Mouse (Mus musculus) testis, adult 10 weeks (tissue): ENCODE data around the gene Ifna11. TPM values are rescaled to one million over a fixed set of nuclear protein-coding genes. Genes with fewer than 3 reads are reported as not detected.

Experiments
- polyA plus RNA-seq: library from polyadenylated mRNA; stranded (reverse); fragments of 350-450 nt; fragmentation: Illumina TruSeq; extraction: RNeasy Lipid Tissue Mini Kit (QIAGEN cat#74804); gene quantifications from one replicate; pipeline ENCODE4 v1.2.3, GENCODE M21; 2014; ENCODE audit warnings: low read depth, low replicate concordance

Gene Ifna11
- polyA plus RNA-seq = not detected

DNA sequence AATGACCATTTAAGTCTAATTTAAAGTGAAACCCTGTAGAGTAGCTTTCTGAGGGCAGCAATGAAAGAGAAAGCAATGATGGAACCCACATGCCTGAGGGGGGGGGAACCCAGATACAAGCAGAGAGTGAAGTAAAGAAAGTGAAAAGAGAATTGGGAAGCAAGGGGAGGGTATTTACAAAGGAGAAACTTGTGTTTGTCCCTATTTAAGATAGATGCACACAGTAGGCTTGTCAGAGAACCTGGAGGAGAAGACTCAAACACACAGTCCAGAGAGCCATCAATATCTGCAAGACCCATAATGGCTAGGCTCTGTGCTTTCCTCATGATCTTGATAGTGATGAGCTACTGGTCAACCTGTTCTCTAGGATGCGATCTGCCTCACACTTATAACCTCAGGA is at the start of gene Ifna11:
Ifna11 (plus strand) TSS at position 301 of the 400 bp plus-strand sequence.

DNA sequence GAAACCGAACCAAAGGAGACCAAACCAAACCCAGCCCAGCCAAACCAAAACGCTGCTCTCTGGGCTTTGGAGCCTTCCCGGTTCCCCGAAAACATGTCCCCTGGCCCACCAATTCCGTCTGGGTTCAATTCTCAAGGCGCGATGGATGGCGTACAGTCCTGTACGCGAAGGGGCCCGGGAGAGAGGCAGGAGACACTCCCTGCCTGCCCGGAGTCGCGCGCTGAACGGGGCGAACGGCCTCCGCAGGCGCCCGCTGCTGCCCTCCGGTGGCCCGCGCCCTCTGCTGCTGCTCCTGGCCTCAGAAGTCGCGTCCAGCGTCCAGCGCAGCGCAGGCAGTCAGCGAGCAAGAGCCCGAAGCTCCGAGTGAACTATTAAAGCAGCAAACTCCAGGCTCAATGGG is 46.2 kb upstream of the Ifna11 start, which contains the start of gene Gm13290:
Gm13290 (plus strand) TSS at position 301 of the 400 bp plus-strand sequence.

DNA sequence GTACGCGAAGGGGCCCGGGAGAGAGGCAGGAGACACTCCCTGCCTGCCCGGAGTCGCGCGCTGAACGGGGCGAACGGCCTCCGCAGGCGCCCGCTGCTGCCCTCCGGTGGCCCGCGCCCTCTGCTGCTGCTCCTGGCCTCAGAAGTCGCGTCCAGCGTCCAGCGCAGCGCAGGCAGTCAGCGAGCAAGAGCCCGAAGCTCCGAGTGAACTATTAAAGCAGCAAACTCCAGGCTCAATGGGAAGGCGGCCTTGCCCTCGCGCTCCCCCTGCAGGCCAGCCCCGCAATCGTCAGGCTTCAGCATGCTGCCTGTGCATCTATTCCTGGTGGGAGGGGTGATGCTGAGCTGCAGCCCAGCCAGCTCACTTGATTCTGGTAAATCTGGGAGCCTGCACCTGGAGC is 43.1 kb upstream of the Ifna11 start, which contains the start of gene Gm13289:
Gm13289 (plus strand) TSS at position 301 of the 400 bp plus-strand sequence.

DNA sequence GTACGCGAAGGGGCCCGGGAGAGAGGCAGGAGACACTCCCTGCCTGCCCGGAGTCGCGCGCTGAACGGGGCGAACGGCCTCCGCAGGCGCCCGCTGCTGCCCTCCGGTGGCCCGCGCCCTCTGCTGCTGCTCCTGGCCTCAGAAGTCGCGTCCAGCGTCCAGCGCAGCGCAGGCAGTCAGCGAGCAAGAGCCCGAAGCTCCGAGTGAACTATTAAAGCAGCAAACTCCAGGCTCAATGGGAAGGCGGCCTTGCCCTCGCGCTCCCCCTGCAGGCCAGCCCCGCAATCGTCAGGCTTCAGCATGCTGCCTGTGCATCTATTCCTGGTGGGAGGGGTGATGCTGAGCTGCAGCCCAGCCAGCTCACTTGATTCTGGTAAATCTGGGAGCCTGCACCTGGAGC is 40.2 kb upstream of the Ifna11 start, which contains the start of gene Gm13272:
Gm13272 (plus strand) TSS at position 301 of the 400 bp plus-strand sequence.

DNA sequence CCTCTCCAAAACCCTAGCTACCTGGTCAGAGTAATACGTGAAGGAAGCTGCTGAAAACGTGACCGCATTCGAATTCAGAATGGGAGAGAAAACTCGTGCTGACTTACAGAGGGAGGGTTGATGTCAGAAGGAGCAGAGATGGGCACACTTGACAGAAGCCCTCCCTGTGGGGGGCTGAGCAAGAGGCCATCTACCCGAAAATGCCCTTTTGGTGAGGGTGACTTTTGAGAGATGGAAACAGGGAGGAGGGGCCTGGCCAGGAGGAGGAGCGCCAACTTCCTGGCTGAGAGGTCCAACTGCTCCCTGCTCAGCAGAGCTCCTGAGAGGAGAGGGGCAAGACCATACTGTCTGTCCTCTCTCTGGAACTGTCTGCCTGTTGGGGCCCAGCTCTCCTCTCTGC is 37.9 kb upstream of the Ifna11 start, which contains the start of gene Ifnz:
Ifnz (plus strand) TSS at position 301 of the 400 bp plus-strand sequence.

DNA sequence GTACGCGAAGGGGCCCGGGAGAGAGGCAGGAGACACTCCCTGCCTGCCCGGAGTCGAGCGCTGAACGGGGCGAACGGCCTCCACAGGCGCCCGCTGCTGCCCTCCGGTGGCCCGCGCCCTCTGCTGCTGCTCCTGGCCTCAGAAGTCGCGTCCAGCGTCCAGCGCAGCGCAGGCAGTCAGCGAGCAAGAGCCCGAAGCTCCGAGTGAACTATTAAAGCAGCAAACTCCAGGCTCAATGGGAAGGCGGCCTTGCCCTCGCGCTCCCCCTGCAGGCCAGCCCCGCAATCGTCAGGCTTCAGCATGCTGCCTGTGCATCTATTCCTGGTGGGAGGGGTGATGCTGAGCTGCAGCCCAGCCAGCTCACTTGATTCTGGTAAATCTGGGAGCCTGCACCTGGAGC is 34.4 kb upstream of the Ifna11 start, which contains the start of gene Gm13276:
Gm13276 (plus strand) TSS at position 301 of the 400 bp plus-strand sequence.

DNA sequence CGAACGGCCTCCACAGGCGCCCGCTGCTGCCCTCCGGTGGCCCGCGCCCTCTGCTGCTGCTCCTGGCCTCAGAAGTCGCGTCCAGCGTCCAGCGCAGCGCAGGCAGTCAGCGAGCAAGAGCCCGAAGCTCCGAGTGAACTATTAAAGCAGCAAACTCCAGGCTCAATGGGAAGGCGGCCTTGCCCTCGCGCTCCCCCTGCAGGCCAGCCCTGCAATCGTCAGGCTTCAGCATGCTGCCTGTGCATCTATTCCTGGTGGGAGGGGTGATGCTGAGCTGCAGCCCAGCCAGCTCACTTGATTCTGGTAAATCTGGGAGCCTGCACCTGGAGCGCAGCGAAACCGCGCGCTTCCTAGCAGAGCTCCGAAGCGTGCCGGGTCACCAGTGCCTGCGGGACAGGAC is 31.4 kb upstream of the Ifna11 start, which contains the start of gene Gm13277:
Gm13277 (plus strand) TSS at position 231 of the 400 bp plus-strand sequence.

DNA sequence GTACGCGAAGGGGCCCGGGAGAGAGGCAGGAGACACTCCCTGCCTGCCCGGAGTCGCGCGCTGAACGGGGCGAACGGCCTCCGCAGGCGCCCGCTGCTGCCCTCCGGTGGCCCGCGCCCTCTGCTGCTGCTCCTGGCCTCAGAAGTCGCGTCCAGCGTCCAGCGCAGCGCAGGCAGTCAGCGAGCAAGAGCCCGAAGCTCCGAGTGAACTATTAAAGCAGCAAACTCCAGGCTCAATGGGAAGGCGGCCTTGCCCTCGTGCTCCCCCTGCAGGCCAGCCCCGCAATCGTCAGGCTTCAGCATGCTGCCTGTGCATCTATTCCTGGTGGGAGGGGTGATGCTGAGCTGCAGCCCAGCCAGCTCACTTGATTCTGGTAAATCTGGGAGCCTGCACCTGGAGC is 28.5 kb upstream of the Ifna11 start, which contains the start of gene Gm13278:
Gm13278 (plus strand) TSS at position 301 of the 400 bp plus-strand sequence.

DNA sequence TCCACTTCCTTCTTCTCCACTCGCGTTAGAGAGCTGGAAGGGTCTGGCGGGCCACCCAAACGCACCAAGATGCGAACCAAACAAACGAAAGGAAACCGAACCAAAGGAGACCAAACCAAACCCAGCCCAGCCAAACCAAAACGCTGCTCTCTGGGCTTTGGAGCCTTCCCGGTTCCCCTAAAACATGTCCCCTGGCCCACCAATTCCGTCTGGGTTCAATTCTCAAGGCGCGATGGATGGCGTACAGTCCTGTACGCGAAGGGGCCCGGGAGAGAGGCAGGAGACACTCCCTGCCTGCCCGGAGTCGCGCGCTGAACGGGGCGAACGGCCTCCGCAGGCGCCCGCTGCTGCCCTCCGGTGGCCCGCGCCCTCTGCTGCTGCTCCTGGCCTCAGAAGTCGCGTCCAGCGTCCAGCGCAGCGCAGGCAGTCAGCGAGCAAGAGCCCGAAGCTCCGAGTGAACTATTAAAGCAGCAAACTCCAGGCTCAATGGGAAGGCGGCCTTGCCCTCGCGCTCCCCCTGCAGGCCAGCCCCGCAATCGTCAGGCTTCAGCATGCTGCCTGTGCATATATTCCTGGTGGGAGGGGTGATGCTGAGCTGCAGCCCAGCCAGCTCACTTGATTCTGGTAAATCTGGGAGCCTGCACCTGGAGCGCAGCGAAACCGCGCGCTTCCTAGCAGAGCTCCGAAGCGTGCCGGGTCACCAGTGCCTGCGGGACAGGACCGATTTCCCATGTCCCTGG is 25.7 kb upstream of the Ifna11 start, which contains the start of gene Gm13275:
Gm13275 (plus strand) TSS at position 552 of the 740 bp plus-strand sequence.

DNA sequence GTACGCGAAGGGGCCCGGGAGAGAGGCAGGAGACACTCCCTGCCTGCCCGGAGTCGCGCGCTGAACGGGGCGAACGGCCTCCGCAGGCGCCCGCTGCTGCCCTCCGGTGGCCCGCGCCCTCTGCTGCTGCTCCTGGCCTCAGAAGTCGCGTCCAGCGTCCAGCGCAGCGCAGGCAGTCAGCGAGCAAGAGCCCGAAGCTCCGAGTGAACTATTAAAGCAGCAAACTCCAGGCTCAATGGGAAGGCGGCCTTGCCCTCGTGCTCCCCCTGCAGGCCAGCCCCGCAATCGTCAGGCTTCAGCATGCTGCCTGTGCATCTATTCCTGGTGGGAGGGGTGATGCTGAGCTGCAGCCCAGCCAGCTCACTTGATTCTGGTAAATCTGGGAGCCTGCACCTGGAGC is 22.7 kb upstream of the Ifna11 start, which contains the start of gene Gm13279:
Gm13279 (plus strand) TSS at position 301 of the 400 bp plus-strand sequence.

DNA sequence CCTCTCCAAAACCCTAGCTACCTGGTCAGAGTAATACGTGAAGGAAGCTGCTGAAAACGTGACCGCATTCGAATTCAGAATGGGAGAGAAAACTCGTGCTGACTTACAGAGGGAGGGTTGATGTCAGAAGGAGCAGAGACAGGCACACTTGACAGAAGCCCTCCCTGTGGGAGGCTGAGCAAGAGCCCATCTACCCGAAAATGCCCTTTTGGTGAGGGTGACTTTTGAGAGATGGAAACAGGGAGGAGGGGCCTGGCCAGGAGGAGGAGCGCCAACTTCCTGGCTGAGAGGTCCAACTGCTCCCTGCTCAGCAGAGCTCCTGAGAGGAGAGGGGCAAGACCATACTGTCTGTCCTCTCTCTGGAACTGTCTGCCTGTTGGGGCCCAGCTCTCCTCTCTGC is 20.4 kb upstream of the Ifna11 start, which contains the start of gene Gm13285:
Gm13285 (plus strand) TSS at position 301 of the 400 bp plus-strand sequence.

DNA sequence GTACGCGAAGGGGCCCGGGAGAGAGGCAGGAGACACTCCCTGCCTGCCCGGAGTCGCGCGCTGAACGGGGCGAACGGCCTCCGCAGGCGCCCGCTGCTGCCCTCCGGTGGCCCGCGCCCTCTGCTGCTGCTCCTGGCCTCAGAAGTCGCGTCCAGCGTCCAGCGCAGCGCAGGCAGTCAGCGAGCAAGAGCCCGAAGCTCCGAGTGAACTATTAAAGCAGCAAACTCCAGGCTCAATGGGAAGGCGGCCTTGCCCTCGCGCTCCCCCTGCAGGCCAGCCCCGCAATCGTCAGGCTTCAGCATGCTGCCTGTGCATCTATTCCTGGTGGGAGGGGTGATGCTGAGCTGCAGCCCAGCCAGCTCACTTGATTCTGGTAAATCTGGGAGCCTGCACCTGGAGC is 16.8 kb upstream of the Ifna11 start, which contains the start of gene Gm13287:
Gm13287 (plus strand) TSS at position 301 of the 400 bp plus-strand sequence.

DNA sequence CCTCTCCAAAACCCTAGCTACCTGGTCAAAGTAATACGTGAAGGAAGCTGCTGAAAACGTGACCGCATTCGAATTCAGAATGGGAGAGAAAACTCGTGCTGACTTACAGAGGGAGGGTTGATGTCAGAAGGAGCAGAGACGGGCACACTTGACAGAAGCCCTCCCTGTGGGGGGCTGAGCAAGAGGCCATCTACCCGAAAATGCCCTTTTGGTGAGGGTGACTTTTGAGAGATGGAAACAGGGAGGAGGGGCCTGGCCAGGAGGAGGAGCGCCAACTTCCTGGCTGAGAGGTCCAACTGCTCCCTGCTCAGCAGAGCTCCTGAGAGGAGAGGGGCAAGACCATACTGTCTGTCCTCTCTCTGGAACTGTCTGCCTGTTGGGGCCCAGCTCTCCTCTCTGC is 14.5 kb upstream of the Ifna11 start, which contains the start of gene Gm13288:
Gm13288 (plus strand) TSS at position 301 of the 400 bp plus-strand sequence.

DNA sequence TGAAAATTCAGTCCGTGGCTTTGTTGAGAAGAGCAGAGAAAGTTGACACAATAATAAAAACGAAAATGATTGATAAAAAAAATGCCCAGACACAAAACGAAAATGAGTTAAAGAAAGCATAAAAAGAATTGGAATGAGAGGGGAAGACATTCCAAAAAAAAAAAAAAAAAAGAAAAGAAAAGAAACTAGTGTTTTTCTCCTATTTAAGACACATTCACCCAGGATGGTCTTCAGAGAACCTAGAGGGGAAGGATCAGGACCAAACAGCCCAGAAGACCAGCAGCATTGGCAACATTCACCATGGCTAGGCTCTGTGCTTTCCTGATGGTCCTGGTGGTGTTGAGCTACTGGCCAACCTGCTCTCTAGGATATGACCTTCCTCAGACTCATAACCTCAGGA is 3.8 kb upstream of the Ifna11 start, which contains the start of gene Ifna7:
Ifna7 (plus strand) TSS at position 301 of the 400 bp plus-strand sequence.

DNA sequence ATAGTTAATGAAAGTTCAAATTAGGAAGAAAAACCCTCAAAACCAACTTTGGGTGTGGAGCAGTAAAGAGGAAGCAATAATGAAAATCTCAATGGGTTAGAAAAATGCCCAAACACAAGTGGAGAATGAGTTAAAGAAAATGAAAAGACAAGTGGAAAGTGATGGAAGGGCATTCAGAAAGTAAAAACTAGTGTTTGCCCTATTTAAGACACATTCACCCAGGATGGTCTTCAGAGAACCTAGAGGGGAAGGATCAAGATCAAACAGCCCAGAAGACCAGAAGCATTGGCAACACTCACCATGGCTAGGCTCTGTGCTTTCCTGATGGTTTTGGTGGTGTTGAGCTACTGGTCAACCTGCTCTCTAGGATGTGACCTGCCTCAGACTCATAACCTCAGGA is 7.4 kb downstream of the Ifna11 start, which contains the start of gene Ifna6:
Ifna6 (plus strand) TSS at position 301 of the 400 bp plus-strand sequence.

DNA sequence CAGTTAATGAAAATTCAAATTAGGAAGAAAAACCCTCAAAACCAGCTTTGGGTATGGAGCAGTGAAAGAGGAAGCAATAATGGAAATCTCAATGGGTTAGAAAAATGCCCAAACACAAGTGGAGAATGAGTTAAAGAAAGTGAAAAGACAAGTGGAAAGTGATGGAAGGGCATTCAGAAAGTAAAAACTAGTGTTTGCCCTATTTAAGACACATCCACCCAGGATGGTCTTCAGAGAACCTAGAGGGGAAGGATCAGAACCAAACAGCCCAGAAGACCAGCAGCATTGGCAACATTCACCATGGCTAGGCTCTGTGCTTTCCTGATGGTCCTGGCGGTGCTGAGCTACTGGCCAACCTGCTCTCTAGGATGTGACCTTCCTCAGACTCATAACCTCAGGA is 15.5 kb downstream of the Ifna11 start, which contains the start of gene Ifna5:
Ifna5 (plus strand) TSS at position 301 of the 400 bp plus-strand sequence.

DNA sequence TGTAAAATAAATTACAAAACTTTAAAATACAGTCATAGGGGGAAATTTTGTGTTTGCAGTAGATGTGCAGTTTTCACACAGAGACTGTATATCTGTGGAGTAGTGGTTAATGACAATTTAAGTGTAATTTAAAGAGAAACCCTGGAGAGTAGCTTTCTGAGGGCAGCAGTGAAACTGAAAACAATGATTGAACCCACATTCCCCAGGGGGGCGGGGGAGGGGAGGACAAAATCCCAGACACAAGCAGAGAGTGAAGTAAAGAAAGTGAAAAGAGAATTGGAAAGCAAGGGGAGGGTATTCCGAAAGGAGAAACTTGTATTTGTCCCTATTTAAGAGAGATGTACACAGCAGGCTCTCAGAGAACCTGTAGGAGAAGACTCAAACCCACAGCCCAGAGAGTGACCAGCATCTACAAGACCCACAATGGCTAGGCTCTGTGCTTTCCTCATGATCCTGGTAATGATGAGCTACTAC is 21.7 kb downstream of the Ifna11 start, which contains the start of gene Ifna4:
Ifna4 (plus strand) TSS at position 424 of the 474 bp plus-strand sequence.

DNA sequence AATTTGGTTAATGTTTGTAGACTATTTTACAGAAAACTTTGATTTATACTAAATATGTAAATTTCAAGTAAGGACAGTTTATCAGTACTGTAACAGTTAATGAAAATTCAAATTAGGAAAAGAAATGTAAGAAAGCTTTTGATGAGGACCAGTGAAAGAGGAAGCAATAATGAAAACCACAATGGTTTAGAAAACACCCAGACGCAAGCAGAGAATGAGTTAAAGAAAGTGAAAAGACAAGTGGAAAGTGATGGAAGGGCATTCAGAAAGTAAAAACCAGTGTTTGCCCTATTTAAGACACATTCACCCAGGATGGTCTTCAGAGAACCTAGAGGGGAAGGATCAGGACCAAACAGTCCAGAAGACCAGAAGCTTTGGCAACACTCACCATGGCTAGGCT is 29.9 kb downstream of the Ifna11 start, which contains the start of gene Ifna1:
Ifna1 (plus strand) TSS at position 390 of the 400 bp plus-strand sequence.

